Mouse (Mus musculus) natural killer cell, adult 2 months (primary cell): ENCODE results near the gene Pla1a.

Source experiments
- DNase-seq, 2 experiments: peaks; one replicate each; pipeline ENCODE4 v3.0.0; 2022; ENCODE audit warnings: low spot score in 2 of 2

Pla1a gene

DNA sequence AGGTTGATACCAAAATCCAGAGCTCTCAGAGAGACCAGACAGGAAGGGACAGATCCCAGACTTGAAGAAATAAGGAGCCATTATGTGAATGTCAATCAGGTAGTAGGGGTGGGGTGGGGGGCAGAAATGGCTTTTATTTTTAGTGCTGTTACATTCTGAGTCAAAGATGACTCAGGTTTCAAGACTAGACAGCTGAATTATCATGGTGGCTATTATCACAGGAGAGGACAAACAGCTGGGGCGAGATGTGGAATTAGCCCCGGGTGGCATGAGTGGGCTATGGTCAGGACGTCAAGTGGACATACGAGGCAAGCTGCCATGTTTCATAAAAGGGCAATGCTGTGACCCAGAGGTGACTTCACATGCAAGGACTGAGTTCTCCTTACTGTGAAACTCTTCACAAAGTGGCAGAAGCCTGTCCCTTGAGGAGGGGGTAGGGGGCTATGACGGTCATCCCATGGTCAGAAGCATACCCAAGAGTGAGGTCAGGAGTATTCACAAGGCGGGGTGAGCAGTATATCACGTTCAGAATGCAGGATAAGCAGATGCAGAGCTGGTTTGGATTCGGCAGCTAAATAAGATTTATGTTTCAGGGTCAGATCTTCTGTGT is 43.6 kb downstream of the Pla1a start:
- DNase-seq: no peak

DNA sequence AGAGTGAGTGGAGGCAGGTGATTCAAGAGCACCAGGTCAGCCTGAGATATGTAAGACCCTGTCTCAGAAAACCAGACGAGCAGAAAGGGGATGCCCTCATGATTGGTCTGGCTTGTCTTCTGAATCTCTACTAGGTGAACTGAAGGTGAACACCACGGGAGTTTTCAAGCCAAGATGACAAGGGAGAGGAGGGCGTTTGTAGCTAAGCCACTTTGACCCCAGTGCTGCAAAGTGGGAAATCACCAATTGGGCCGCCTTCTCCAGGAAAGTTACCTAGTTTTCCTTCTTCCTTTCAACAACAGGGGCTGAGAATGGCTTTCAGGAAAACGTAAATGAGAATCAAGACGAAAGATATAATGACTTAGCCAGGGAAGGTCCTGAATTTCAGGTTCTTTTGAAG is 44.2 kb downstream of the Pla1a start:
- DNase-seq: no peak

DNA sequence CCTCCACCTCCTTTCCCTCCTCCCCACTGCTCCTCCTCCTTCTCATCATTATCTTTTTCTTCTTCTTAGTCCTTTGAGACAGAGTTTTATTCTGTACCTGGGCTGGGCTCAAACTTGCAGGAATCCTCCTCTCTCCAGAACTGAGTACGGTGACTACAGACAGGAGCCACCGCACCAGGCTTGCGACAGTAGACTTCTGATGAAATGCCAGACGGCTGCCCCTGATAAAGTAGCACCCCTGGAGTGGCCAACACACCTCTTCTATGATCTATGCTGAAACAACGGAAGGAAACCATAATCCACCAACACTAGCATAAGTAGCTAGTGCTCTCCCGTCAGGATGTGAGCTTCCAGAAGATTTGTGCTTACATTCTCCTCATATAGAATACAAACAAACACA is 45.6 kb downstream of the Pla1a start:
- no peak for DNase-seq

- DNase-seq: no peak
Measured at GRCm38 (mm10) chr16:38385700-38386099, 47.2 kb downstream of the Pla1a start.

DNA sequence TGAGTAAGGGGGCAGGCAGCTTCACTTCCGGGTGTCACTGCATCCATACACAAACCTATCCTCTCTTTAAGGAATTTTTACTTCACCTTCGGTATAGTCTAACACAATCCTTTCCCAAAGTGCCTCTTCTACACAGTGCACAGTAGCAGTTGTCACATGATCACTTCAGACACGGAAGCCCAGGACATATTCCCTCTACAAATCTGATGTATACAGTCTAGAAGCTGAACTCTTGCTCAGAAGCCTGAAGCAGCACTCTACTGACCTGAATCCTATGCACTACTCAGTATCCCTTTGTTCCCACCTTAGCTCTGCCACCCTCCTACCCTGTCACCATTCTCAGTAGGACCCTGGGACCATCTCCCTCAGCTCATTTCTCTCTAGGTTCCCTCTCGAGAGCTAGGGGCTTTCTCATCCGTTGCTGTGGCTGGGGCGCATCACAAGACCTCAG is 47.7 kb downstream of the Pla1a start:
- DNase-seq: no peak

- DNase-seq: no peak
Measured at GRCm38 (mm10) chr16:38383683-38384082, 49.3 kb downstream of the Pla1a start.

GRCm38 (mm10) chr16:38379926-38380325 is 53.0 kb downstream of the Pla1a start:
- DNase-seq: no peak

DNA sequence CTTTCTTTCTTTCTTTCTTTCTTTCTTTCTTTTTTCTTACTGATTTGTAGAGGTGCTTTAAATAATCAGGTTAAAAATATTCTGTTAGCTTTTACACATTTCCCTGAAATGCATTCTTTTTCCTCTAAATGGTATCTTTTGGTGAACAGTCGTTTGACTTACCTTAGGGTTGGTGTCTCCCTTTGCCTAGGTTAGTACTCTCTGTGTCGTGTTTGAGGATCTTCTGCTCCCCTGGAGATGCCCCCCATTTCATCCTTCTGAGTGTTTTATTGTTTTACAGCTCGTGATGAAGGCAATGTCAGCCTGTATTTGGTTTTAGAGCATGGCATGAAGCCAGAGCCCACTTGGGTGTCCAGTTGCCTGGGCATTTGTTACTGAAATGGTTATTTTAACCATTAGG is 53.5 kb downstream of the Pla1a start:
- DNase-seq: no peak

- DNase-seq: no peak
Measured at GRCm38 (mm10) chr16:38379088-38379487, 53.9 kb downstream of the Pla1a start.

- no peak for DNase-seq
Measured at GRCm38 (mm10) chr16:38378591-38378990, 54.4 kb downstream of the Pla1a start.

- DNase-seq: no peak
Measured at GRCm38 (mm10) chr16:38377546-38377945, 55.4 kb downstream of the Pla1a start.

DNA sequence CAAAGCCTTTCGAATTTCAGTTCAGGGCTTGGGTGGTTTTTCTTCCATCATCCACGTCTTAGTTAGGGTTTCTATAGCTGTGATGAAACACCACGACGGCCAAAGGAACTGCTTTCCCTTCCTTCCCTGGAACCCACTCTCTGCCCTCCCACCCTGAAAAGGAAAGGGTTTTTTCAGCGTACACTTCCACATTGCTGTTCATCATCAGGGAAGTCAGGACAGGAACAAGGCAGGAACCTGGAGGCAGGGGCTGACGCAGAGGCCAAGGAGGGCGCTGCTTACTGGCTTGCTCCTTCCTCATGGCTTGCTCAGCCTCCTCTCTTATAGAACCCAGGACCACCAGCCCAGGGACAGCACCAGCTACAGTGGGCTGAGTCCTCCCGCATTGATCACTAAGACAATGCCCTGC is 56.1 kb downstream of the Pla1a start:
- DNase-seq: no peak

DNA sequence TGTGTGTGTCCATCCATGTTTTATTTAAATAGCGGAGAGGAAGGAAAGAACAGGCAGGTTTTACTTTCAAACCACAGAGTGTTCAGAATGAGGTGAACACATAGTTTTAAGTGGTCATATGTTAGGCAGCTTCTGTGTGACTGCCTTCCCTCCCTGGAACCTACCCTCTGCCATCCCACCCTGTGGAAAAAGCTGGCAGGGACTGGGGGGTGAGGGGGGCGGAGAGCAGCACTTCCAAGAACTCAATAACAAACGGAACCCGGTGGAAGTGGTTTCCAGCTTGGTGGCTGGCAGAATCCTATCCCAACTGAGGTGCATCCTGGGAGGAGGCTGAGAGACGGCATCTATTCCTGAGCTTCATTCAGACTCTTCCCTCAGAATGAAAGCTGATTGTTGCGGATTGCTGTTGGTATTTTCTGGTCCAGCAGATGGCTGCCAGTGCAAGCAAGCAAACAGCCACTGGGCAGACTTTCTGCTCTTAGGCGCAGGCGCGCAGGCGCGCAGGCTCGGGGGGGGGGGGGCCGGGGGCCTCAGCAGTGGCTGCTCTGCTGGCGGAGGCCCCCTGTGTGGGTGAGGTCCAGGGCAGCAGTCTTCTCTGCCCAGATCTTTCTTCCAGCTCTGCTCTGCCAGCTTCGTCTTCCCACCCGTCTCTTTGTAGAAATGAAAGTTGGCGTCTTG is 56.6 kb downstream of the Pla1a start:
- peak; percentile 43 to 45 for DNase-seq

GRCm38 (mm10) chr16:38375182-38375581 is 57.8 kb downstream of the Pla1a start:
- no peak for DNase-seq

DNA sequence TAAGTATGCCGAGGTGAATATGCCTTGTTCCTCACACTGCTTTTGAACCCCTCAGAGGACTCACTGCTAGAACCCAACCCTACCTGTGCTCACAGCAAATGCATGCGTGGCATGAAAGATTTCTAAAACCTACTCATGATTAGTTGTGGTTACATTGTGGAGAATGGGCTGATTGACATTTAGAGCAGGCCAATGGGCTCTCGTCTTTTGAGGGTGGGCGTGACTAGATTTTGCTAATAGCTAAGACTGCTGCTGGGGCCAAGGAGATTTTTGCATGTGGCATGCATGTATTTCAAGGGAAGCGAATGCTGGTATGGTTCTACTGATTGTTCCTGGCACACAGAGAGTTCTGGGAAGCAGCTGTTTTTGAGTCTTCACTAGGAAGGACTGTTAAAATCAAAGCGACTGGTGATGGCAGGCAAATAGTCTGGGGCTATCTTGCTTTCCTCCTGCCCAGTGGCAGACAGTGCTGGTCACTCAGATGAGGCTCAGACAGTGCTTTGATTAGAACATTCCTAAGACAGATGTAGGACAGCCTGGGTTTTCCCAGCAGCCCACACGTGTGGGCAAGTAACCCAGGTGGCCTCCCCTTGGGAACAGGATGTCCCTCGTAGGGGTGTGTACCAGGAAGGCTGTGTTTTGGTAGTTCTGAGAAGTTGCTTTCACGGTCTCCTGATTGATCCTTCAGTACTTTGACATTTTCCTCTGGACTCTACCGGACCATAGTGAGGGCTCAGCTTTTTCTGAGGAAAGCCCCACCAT is 58.4 kb downstream of the Pla1a start:
- DNase-seq: no peak

GRCm38 (mm10) chr16:38373941-38374340 is 59.0 kb downstream of the Pla1a start:
- DNase-seq: no peak

DNA sequence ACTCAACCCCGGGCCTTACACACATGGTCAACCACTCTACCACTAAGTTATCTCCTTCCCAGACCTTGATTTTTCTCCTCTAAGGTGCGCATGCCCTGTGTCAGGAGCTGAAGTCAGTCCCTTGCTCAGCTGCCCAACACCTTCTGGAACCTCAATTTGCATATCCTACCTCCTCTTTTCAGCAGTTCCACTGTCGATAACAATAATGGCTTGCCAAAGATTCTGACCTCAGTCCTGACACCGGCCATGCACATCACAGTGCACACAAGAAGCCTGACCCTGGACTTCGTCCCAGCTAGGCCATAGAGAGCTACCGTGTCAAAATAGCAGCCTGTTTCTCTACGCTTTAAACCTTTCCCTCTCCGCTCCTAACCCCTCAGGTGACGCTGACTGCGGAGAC is 59.5 kb downstream of the Pla1a start:
- no peak for DNase-seq

DNA sequence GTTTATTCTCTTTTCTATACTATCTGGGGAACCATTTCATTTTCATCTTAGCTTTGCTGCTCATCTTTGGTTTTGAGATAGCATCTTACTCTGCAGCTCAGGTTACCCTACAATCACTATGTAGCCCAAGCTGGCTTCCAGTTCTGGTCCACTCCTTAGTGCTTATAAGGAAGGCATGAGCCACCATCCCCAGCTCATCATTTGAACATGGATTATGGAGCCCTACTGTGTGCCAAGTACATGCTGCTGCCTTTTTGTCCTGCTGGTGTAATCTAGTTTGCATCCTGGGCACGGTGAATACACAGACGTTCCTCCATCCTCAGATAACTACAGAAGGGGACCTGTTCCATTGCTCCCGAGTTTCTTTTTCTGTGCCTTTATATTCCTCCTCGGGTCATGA is 60.1 kb downstream of the Pla1a start:
- DNase-seq: no peak

DNA sequence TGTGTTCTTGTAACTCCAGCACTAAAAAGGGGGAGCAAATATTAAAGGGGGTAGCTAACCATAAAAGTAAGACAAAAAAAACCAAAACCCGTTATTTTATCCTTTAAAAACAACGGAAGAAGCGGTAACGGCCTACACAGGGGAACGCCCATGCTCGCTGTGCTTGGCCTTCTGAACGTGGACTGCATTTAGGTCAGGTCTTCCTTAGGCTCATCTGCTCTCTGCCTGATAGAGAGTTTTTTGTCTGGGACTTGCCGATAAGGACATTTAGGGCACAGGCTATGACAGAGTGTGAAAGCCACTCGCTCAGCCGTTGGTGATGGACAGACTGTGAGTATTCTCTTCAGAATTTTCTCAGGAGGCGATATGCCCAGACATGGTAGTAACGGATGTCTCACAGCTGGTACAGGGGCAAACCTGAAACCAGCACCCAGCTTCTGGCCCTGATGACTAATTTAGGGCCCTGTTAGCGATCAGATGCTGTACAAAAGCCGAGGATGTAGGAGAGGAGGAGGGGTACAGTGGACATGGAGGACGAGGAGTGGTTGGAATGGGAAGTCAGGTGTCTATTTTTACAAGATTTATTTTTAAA is 61.1 kb downstream of the Pla1a start:
- no peak for DNase-seq

- no peak for DNase-seq
Measured at GRCm38 (mm10) chr16:38370633-38371374, 62.1 kb downstream of the Pla1a start.

GRCm38 (mm10) chr16:38369992-38370484 is 62.9 kb downstream of the Pla1a start:
- DNase-seq: no peak

DNA sequence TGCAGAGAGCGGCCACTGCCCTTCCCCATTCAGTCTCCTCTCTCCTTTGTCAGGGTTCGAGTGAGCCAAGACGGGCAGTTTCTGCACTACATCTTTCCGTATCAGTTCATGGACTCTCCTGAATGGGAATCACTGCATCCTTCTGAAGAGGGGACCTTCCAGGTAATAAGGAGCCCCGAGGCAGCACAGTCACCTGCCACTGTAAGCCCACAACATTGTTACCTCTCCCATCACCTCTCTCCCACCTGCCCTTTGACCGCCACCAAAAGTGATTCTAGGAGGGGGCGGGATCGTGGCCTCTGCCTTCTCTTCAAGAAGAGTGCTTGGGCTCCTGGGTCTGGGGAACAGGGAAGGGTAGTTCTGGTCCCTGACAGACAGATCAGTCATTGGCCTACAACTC is 63.5 kb downstream of the Pla1a start:
- DNase-seq: no peak
